ENCODE assay signal across 8 mouse cellular contexts in the genomic region with DNA sequence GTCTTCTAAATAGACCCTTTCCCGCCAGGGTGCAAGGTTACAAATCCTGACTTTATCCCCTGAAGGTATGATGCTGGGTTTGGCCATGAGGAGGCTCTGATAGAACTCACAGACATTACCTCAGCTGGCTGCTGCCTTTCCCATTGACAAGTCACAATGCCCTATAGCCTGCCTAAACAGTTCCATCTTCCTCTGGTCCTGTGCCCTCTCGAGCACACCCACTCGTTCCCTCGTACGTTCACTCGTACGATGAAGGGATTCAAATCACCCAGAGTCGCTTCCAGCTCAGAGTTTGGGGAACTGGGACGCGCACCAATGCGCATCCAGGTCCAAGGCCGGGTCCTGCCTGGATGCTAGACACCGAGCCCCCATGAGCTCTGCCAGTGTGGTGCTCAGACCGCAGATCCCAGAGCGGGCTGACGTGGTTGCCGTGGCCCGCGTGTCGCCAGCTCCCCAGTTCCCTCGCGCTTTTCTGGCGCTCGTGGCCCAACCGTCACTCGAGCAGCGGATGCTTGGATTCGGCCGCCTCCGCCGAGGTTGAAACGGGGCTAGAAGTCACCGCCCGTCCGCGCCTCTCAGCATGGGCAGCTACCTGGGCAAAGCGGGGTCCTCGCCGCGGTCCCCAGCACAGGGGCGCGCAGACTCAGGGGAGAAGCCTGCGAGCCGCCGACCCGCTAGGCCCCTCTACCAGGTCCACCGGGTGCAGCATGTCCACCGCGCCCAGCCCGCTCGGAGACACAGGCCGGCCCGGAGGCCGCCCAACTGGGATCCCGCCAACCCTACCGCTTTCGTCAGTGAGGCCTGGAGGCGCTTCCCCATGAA. TPM values are rescaled to one million over a fixed set of nuclear protein-coding genes. Genes with fewer than 3 reads are reported as not detected.
DNase-seq lines count a peak whose midpoint lies in the region; ATAC-seq lines count a peak whose summit lies in the region.

A gene (plus strand): TSS at position 214 of the 822 bp plus-strand sequence.

- no peak within 1 kb of the TSS for H3K27ac ChIP-seq in kidney, embryonic 16.5 days (ENCODE audit: low read length)
- H3K27ac ChIP-seq in stomach, embryonic 14.5 days (ENCODE audit: low read length) = no peak within 1 kb of the TSS

- peak within 1 kb of the TSS; percentile 74 for H3K9ac ChIP-seq in kidney, embryonic 16.5 days (replicated peaks; ENCODE audit: low read length)
- peak within 1 kb of the TSS; percentile 61; the same call in 1 of the 2 replicates for H3K9ac ChIP-seq in stomach, embryonic 14.5 days (replicated peaks; ENCODE audit: low read depth, low read length)

- WGBS in kidney, embryonic 16.5 days = under 1% methylated on average over 58 of the region's 58 CpGs
- WGBS in stomach, embryonic 14.5 days = 1% methylated on average over 58 of the region's 58 CpGs

- H3K36me3 ChIP-seq in kidney, embryonic 16.5 days (ENCODE audit: insufficient read depth, low read length) = no peaks in the 10 kb centered on the region
- H3K36me3 ChIP-seq in stomach, embryonic 14.5 days (ENCODE audit: control insufficient read depth, insufficient read depth, low read length) = no peaks in the 10 kb centered on the region

- peak; percentile 78 for ATAC-seq in kidney, embryonic 16.5 days (ENCODE audit: low FRiP score, low TSS enrichment)
- ATAC-seq in stomach, embryonic 14.5 days (ENCODE audit: insufficient number of reproducible peaks, insufficient read depth, low FRiP score, low read depth) = peak; percentile 46; the same call in 1 of the 2 replicates

- H3K9me3 ChIP-seq in kidney, embryonic 16.5 days (ENCODE audit: low read length) = no peaks in the 10 kb centered on the region
- H3K9me3 ChIP-seq in stomach, embryonic 14.5 days (ENCODE audit: control insufficient read depth, low read depth, low read length) = no peaks in the 10 kb centered on the region

- H3K27me3 ChIP-seq in kidney, embryonic 16.5 days (ENCODE audit: insufficient read depth, low read length) = peaks cover 46% of the 10 kb centered on the region
- H3K27me3 ChIP-seq in stomach, embryonic 14.5 days (ENCODE audit: control insufficient read depth, insufficient read depth, low read length) = peaks cover 9% of the 10 kb centered on the region

- DNase-seq in adrenal gland, adult 2 months = peak; percentile 51
- no peak for DNase-seq in adrenal gland, adult 8-10 months
- DNase-seq in Muller cell, postnatal 12 days (ENCODE audit: inconsistent ontology term) = peak; percentile 58
- DNase-seq in embryo, embryonic 9.5 days (ENCODE audit: extremely low spot score) = peak; percentile 64
- peak; percentile 46 to 70 for DNase-seq in heart, adult 9 months (ENCODE audit: low spot score in 2 of 2)
- peak; percentile 65 to 75 for DNase-seq in lung, postnatal 4 days

- peak within 1 kb of the TSS; percentile 54 for H3K4me3 ChIP-seq in kidney, embryonic 16.5 days (ENCODE audit: low read length)
- H3K4me3 ChIP-seq in stomach, embryonic 14.5 days (ENCODE audit: low read depth, low read length) = peak within 1 kb of the TSS; percentile 55

- peaks cover 9% of the 10 kb centered on the region for H3K4me1 ChIP-seq in kidney, embryonic 16.5 days (ENCODE audit: insufficient read depth, low read length)
- H3K4me1 ChIP-seq in stomach, embryonic 14.5 days (ENCODE audit: control insufficient read depth, insufficient read depth, low read length) = peaks cover 6% of the 10 kb centered on the region; the same call in 1 of the 2 replicates

- H3K4me2 ChIP-seq in kidney, embryonic 16.5 days (replicated peaks; ENCODE audit: low read depth, low read length) = peak within 1 kb of the TSS; percentile 96
- peak within 1 kb of the TSS; percentile 96 for H3K4me2 ChIP-seq in stomach, embryonic 14.5 days (replicated peaks; ENCODE audit: low read depth, low read length)

RNA-seq across cellular contexts. Expression of the gene that starts here (rescaled TPM):
- not detected for total RNA-seq in adrenal gland, adult 2 months (2021)
- polyA plus RNA-seq in adrenal gland, adult 2 months (2012; rRNA removed) = not detected in 2 replicates
- not detected for total RNA-seq in adrenal gland, adult 8-10 months (2022)
- 0.15 and 0.26 TPM in 2 replicates for polyA plus RNA-seq in kidney, embryonic 16.5 days (2015; fragmentation: Nextera tagmentation; extraction: Ambion mirVana)
- not detected in 2 replicates for polyA plus RNA-seq in stomach, embryonic 14.5 days (2014; fragmentation: Nextera tagmentation; extraction: Ambion mirVana)

Comparison
In these comparisons a context has a peak if more than half of its experiments do, and no peak if none do; other contexts are left out.
1. Peak in DNase-seq in adrenal gland, adult 2 months; RNA of the gene not detected or under 1 TPM.
2. Peak in ATAC-seq, H3K4me3 ChIP-seq, H3K9ac ChIP-seq and H3K4me2 ChIP-seq in kidney, embryonic 16.5 days; RNA of the gene not detected or under 1 TPM.
3. Peak in ATAC-seq, H3K4me3 ChIP-seq, H3K9ac ChIP-seq and H3K4me2 ChIP-seq in stomach, embryonic 14.5 days; RNA of the gene not detected or under 1 TPM.